Mouse (Mus musculus) hindbrain, embryonic 13.5 days (tissue): Measurements from ENCODE around the gene Krt80. TPM values are rescaled to one million over a fixed set of nuclear protein-coding genes. Genes with fewer than 3 reads are reported as not detected.

Source experiments
- ATAC-seq: fragments of 200-750 bp; cut with Nextera tagmentation; 2 replicates; pipeline ENCODE4 v1.8.0; 2017; ENCODE audit warnings: moderate TSS enrichment; ENCODE audit not compliant: low FRiP score
- H3K27ac ChIP-seq: fragments of 300-500 bp; sonication (generic); 2 replicates; pipeline ENCODE4 v1.5.1; 2015; ENCODE audit warnings: inconsistent platforms, mild to moderate bottlenecking, moderate library complexity
- H3K27me3 ChIP-seq: fragments of 300-500 bp; sonication (generic); 2 replicates; pipeline ENCODE4 v1.6.1; 2015; ENCODE audit warnings: mild to moderate bottlenecking, inconsistent platforms
- H3K36me3 ChIP-seq: fragments of 300-500 bp; sonication (generic); 2 replicates; pipeline ENCODE4 v1.6.1; 2015; ENCODE audit warnings: mild to moderate bottlenecking, inconsistent platforms
- H3K4me1 ChIP-seq: fragments of 300-500 bp; sonication (generic); replicated peaks from 2 replicates; pipeline ENCODE4 v1.6.1; 2015; ENCODE audit warnings: inconsistent platforms
- H3K4me2 ChIP-seq: fragments of 300-500 bp; sonication (generic); 2 replicates; pipeline ENCODE4 v1.6.1; 2015; ENCODE audit warnings: inconsistent platforms, mild to moderate bottlenecking, moderate library complexity
- H3K4me3 ChIP-seq: fragments of 300-500 bp; sonication (generic); 2 replicates; pipeline ENCODE4 v1.5.1; 2015; ENCODE audit warnings: mild to moderate bottlenecking, inconsistent platforms
- H3K9ac ChIP-seq: fragments of 300-500 bp; sonication (generic); 2 replicates; pipeline ENCODE4 v1.6.1; 2015; ENCODE audit warnings: mild to moderate bottlenecking, inconsistent platforms
- H3K9me3 ChIP-seq: fragments of 300-500 bp; sonication (generic); 2 replicates; pipeline ENCODE4 v1.6.1; 2016; ENCODE audit warnings: inconsistent platforms
- whole genome bisulfite sequencing: fragments of 180-500 bp; shearing (Covaris S2); methylation state at CpG from one replicate; pipeline ENCODE4 v1.1.7; 2015; 5-methylcytosine and 5-hydroxymethylcytosine counted together
- polyA plus RNA-seq: library from polyadenylated mRNA; unstranded; fragments of >200 nt; fragmentation: Nextera tagmentation; extraction: Ambion mirVana; gene quantifications from 2 replicates; pipeline ENCODE4 v1.2.1, GENCODE M21; 2015

Krt80 gene
- polyA plus RNA-seq, 1 experiment from 2014 or later, result 0.09 TPM

DNA sequence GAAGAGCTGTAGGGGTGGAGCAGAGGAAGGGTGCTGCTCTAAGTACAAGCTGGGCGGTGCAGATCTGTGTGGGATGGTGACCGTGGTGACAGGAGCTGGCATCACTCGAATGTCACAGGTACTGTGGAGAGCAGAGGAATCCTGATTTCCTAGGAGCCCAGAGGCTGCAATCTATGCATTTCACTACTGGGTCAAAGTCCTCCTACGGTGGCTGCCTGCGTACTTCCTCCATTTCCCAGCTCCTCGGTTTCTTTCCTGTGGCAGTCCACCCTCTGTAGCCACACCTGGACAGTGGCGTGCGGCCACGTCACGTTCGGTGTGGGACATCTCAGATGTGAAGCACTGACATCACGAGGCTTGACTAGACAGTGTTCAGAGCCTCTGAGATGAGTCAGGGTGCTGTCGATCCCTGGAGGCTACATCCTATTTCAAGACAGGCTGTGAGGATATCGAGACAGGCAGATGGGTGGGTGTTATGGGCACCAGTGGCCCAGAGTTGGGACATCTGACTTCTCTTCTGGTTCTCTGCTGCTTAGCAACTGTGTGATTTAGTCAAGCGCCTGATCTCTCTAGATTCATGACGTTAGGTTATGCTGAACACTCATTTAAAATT, 3.4 kb upstream of the Krt80 start:
- Histone ChIP-seq H3K27me3 (0 out of 2 replicates have a peak, but pooled peaks cover 3% of the 10 kb centered on the region), H3K4me2 (no peak overlapping the region), H3K4me3 (no peak overlapping the region), H3K4me1 (peaks cover 18% of the 10 kb centered on the region; the same call in 1 of the 2 replicates), H3K9me3 (no peaks in the 10 kb centered on the region), H3K36me3 (no peaks in the 10 kb centered on the region), H3K27ac (no peak overlapping the region), H3K9ac (no peak overlapping the region)
- 92% methylated on average over 16 of the region's 16 CpGs for WGBS
- no peak for ATAC-seq

GRCm38 (mm10) chr15:101372131-101372977, 2.4 kb upstream of the Krt80 start:
- no peaks in the 10 kb centered on the region for H3K9me3 ChIP-seq
- 0 out of 2 replicates have a peak, but pooled peaks cover 3% of the 10 kb centered on the region for H3K27me3 ChIP-seq
- H3K27ac ChIP-seq, result no peak overlapping the region
- ATAC-seq, result no peak
- H3K4me2 ChIP-seq, result no peak overlapping the region
- no peaks in the 10 kb centered on the region for H3K36me3 ChIP-seq
- 73% methylated on average over 7 of the region's 7 CpGs for WGBS
- no peak overlapping the region for H3K4me3 ChIP-seq
- H3K9ac ChIP-seq, result no peak overlapping the region
- peaks cover 18% of the 10 kb centered on the region; the same call in 1 of the 2 replicates for H3K4me1 ChIP-seq

DNA sequence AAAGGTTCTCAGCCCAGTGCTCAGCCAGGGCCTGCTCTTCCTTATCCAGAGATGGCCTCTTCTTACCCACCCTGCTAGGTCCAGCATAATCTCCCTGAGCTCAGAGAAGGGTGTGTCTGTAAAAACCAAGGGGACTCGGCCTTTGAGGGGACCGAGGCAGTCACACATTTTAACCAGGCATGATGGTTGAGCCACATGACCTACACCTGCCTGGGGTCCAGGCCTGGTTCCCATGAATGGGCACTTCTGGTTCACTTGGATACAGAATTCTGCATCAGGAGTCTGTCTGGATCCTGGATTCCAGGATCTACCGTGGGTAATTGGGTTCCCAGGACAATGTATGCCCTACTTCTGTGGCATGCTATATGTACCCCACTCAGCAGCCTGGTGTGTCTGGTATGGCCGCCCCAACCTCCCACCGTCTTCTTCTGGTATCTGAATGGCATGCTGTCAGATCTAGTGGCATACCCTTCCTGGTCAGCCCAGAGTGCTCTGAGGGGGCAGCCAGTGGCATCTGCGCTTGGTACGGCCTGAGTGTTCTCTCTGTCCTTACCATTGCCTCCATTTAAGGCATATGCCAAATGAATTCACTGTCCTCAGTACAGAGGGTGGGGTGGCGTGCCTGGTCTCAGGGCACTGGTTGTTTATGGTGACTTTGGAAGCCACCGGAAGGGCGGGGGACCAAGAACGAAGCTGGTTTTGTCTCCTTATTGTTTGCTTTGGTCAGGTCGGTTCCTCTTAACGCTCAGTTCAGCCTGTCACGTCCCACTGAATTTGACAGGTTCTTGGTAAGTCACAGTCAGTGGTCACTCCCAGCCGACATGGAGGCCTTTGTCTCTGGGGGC, 1.4 kb upstream of the Krt80 start:
- WGBS, result 83% methylated on average over 15 of the region's 15 CpGs
- no peak overlapping the region for H3K9ac ChIP-seq

GRCm38 (mm10) chr15:101369382-101370100, 421 bp downstream of the Krt80 start:
- H3K36me3 ChIP-seq, result no peaks in the 10 kb centered on the region
- no peak overlapping the region for H3K4me2 ChIP-seq
- H3K9ac ChIP-seq, result no peak overlapping the region
- 41% methylated on average over 12 of the region's 12 CpGs for WGBS
- H3K27me3 ChIP-seq, result 0 out of 2 replicates have a peak, but pooled peaks cover 2% of the 10 kb centered on the region
- no peak for ATAC-seq
- H3K4me1 ChIP-seq, result peaks cover 6% of the 10 kb centered on the region; the same call in 1 of the 2 replicates
- no peak overlapping the region for H3K4me3 ChIP-seq
- no peak overlapping the region for H3K27ac ChIP-seq
- no peaks in the 10 kb centered on the region for H3K9me3 ChIP-seq

More for the DNA sequence above, 1.4 kb upstream of the Krt80 start:
- no peaks in the 10 kb centered on the region for H3K36me3 ChIP-seq
- H3K9me3 ChIP-seq, result no peaks in the 10 kb centered on the region
- H3K4me3 ChIP-seq, result no peak overlapping the region
- 0 out of 2 replicates have a peak, but pooled peaks cover under 1% of the 10 kb centered on the region for H3K27me3 ChIP-seq
- ATAC-seq, result no peak
- peaks cover 15% of the 10 kb centered on the region; the same call in 1 of the 2 replicates for H3K4me1 ChIP-seq
- no peak overlapping the region for H3K4me2 ChIP-seq
- no peak overlapping the region for H3K27ac ChIP-seq

DNA sequence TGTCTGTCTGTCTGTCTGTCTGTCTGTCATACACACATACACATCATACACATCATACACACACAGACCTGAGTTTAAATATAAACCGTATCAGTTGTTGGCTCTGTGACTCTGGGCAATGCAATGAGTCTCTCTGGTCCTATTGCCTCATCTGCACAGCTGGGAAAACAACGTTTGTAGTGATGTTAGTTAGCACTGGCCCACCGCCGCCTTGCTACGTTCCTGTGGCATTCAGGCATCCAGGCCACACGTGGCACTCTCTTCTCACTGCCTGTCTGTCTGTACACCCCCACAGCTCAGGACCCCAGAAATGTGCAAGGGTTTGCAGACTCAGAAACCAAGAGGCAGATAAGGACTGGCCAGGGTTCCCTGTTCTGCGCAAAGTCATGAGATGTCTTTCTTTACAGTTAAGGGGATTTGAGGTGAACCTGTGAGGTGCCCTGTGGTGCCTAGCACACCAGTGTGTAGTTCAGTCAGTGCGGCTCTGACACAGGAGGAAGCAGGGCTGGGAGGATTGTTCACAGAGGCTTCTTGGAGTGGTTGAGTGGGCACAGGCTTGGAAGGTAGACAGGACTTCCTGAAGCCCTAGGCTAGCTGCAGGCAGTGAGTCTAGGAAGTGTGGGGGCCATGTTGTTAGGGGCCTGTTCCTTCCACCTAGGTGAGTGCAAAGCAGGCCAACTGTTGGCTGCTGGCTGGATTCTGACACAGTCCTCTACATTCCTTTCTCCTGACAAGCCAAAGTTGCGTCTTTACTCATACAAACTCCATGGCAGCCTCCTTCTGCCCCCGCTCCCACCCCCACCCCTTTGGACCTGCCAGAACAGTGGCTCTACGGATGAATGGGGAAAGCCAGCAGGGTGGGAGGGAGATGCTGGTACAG, 1.2 kb downstream of the Krt80 start:
- 66% methylated on average over 11 of the region's 11 CpGs for WGBS
- H3K4me3 ChIP-seq, result no peak overlapping the region
- H3K4me1 ChIP-seq, result peaks cover 6% of the 10 kb centered on the region; the same call in 1 of the 2 replicates
- no peaks in the 10 kb centered on the region for H3K36me3 ChIP-seq
- no peaks in the 10 kb centered on the region for H3K9me3 ChIP-seq
- H3K27me3 ChIP-seq, result 0 out of 2 replicates have a peak, but pooled peaks cover 2% of the 10 kb centered on the region
- H3K27ac ChIP-seq, result no peak overlapping the region
- H3K9ac ChIP-seq, result no peak overlapping the region
- ATAC-seq, result no peak
- H3K4me2 ChIP-seq, result no peak overlapping the region

- H3K9me3 ChIP-seq, result no peaks in the 10 kb centered on the region
- no peak for ATAC-seq
- H3K4me1 ChIP-seq, result peaks cover 6% of the 10 kb centered on the region; the same call in 1 of the 2 replicates
- no peak overlapping the region for H3K27ac ChIP-seq
- H3K27me3 ChIP-seq, result 0 out of 2 replicates have a peak, but pooled peaks cover 2% of the 10 kb centered on the region
- no peak overlapping the region for H3K9ac ChIP-seq
- H3K4me3 ChIP-seq, result no peak overlapping the region
- WGBS, result 87% methylated on average over 6 of the region's 6 CpGs
- no peak overlapping the region for H3K4me2 ChIP-seq
- no peaks in the 10 kb centered on the region for H3K36me3 ChIP-seq
Measured at GRCm38 (mm10) chr15:101368015-101368414, 1.9 kb downstream of the Krt80 start.

- Histone ChIP-seq H3K4me3 (no peak overlapping the region), H3K36me3 (no peaks in the 10 kb centered on the region), H3K9ac (no peak overlapping the region), H3K4me2 (no peak overlapping the region), H3K9me3 (no peaks in the 10 kb centered on the region), H3K4me1 (peaks cover 6% of the 10 kb centered on the region; the same call in 1 of the 2 replicates), H3K27ac (no peak overlapping the region), H3K27me3 (0 out of 2 replicates have a peak, but pooled peaks cover 2% of the 10 kb centered on the region)
- ATAC-seq, result no peak
- 85% methylated on average over 8 of the region's 8 CpGs for WGBS
Measured at GRCm38 (mm10) chr15:101367497-101367896, 2.5 kb downstream of the Krt80 start.

DNA sequence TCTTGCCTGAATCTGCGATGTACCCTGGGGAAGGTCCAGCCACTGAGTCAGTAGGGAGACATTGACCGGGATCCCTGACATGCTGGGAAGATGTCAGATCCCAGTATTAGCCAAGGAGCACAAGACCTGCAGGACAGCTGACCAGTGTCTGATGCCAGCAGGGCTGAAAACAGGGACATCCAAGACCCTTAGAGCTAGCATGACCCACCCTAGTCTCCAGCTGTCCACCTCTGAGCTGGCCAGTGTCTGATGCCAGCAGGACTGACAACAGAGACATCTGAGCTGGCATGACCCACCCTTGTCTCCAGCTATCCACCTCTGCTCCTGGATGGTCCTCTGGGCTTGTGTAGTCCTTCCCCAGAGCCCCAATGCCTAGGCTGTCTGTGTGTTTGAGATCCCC, 3.0 kb downstream of the Krt80 start:
- H3K27me3 ChIP-seq, result 0 out of 2 replicates have a peak, but pooled peaks cover 2% of the 10 kb centered on the region
- 51% methylated on average over 2 of the region's 2 CpGs for WGBS
- no peaks in the 10 kb centered on the region for H3K36me3 ChIP-seq
- ATAC-seq, result no peak
- no peak overlapping the region for H3K4me3 ChIP-seq
- H3K4me2 ChIP-seq, result no peak overlapping the region
- H3K9ac ChIP-seq, result no peak overlapping the region
- no peak overlapping the region for H3K27ac ChIP-seq
- H3K4me1 ChIP-seq, result peaks cover 6% of the 10 kb centered on the region; the same call in 1 of the 2 replicates
- no peaks in the 10 kb centered on the region for H3K9me3 ChIP-seq

DNA sequence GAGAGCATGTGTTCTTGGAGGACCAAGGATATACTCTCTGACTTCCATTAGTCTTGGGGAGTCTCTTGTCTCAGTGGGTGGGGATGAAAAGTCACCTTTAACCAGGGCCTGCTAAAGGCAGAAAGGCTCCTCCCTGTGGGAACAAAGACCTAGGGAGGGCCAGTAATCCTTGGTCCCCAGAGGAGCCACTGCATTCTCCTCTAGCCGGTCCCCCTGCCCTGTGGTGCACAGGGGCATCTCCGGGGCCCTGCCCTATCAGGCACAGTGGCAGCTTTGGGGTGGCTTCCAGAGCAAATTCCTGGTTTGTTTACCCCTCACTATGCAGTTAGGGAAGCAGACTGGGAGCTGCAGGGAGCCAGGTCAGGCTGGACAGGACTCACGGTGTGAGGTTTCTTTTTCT, 3.5 kb downstream of the Krt80 start:
- Histone ChIP-seq H3K27me3 (0 out of 2 replicates have a peak, but pooled peaks cover 2% of the 10 kb centered on the region), H3K36me3 (no peaks in the 10 kb centered on the region), H3K4me1 (peaks cover 6% of the 10 kb centered on the region; the same call in 1 of the 2 replicates), H3K27ac (no peak overlapping the region), H3K4me2 (no peak overlapping the region), H3K9me3 (no peaks in the 10 kb centered on the region), H3K9ac (no peak overlapping the region), H3K4me3 (no peak overlapping the region)
- no peak for ATAC-seq
- 29% methylated on average over 3 of the region's 3 CpGs for WGBS

GRCm38 (mm10) chr15:101365721-101366120, 4.2 kb downstream of the Krt80 start:
- no peak for ATAC-seq
- WGBS, result 82% methylated on average over 4 of the region's 4 CpGs
- Histone ChIP-seq H3K27ac (no peak overlapping the region), H3K4me3 (no peak overlapping the region), H3K9ac (no peak overlapping the region; the same call in 1 of the 2 replicates), H3K4me1 (peaks cover 6% of the 10 kb centered on the region; the same call in 1 of the 2 replicates), H3K4me2 (no peak overlapping the region), H3K27me3 (0 out of 2 replicates have a peak, but pooled peaks cover 2% of the 10 kb centered on the region), H3K9me3 (no peaks in the 10 kb centered on the region), H3K36me3 (no peaks in the 10 kb centered on the region)
